Mouse (Mus musculus) retina, adult 2 months (tissue): Measurements from ENCODE around the gene Slc35b3.

Source experiments
- DNase-seq: peaks from one replicate; pipeline ENCODE4 v3.0.0-alpha.2; 2012; ENCODE audit warnings: low read depth, low spot score

The Slc35b3 gene

GRCm38 (mm10) chr13:38938433-38938832 lies 22.2 kb downstream of the Slc35b3 start:
- DNase-seq, result no peak

GRCm38 (mm10) chr13:38936860-38937471 lies 23.7 kb downstream of the Slc35b3 start:
- DNase-seq, result no peak

- DNase-seq, result no peak
Observed at GRCm38 (mm10) chr13:38935856-38936446, 24.7 kb downstream of the Slc35b3 start.

GRCm38 (mm10) chr13:38929843-38930578 lies 30.7 kb downstream of the Slc35b3 start:
- DNase-seq, result no peak

GRCm38 (mm10) chr13:38922676-38923075 lies 38.0 kb downstream of the Slc35b3 start:
- no peak for DNase-seq

- no peak for DNase-seq
Observed at GRCm38 (mm10) chr13:38921306-38921705, 39.4 kb downstream of the Slc35b3 start.

- DNase-seq, result no peak
Observed at GRCm38 (mm10) chr13:38918188-38918885, 42.3 kb downstream of the Slc35b3 start.

- no peak for DNase-seq
Observed at GRCm38 (mm10) chr13:38917556-38917955, 43.1 kb downstream of the Slc35b3 start.

GRCm38 (mm10) chr13:38914771-38915170 lies 45.9 kb downstream of the Slc35b3 start:
- DNase-seq, result no peak

GRCm38 (mm10) chr13:38892364-38892763 lies 68.3 kb downstream of the Slc35b3 start:
- DNase-seq, result no peak
